Mouse (Mus musculus) bone marrow, adult 2 months (tissue): ENCODE results near the gene Efcab11.

Source experiments
- CTCF ChIP-seq: fragments of 200-500 bp; IDR thresholded peaks from 2 replicates; pipeline ENCODE4 v1.5.1; 2011; ENCODE audit warnings: low read length, control low read depth; ENCODE audit not compliant: control insufficient read depth, insufficient read depth
- POLR2A ChIP-seq: fragments of 200-500 bp; IDR thresholded peaks from 2 replicates; pipeline ENCODE4 v1.6.1; 2011; ENCODE audit warnings: low read depth, mild to moderate bottlenecking, control low read depth, low read length, borderline replicate concordance; ENCODE audit not compliant: control insufficient read depth

- TF ChIP-seq CTCF (no peak), POLR2A (no peak)
Measured at GRCm38 (mm10) chr12:99933630-99934029, 49.4 kb upstream of the Efcab11 start.
